Mouse (Mus musculus): ENCODE data around the gene Ccdc115. TPM values are rescaled to one million over a fixed set of nuclear protein-coding genes. Genes with fewer than 3 reads are reported as not detected.

The Ccdc115 gene
- polyA plus RNA-seq, 1 experiment from 2014 or later, result 70.6 TPM

DNA sequence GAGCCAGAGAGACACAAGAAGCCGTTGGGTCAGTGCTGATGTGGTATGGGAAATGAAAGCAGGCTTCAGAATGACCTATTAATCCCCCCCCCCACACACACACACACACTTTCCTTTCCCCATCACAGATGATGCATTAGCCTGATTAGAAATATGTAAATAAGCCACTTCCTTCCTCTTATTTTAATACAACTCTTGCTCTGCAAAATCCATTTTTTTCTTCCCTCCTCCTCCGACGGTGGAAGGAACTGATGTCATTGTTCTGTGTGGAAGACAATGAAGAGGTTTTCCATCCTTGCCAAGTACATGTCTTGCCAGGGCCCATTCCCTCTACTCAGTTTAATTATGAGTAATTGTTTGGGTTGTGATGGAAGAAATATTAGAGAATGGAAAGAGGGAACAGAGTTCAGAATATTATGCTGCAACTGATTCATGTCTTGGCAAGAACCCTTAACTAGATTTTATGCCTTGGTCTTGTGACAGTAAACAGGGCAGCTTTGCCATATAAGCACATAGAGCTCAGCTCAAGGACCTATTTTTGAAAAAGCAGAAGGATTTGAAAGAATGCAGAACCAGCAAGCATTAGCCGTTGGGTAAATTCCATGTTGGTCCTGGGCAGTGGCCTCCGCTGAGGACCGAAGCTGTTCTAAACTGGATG lies 50.1 kb downstream of the Ccdc115 start:
- ATAC-seq (replicated peaks), result no peak

DNA sequence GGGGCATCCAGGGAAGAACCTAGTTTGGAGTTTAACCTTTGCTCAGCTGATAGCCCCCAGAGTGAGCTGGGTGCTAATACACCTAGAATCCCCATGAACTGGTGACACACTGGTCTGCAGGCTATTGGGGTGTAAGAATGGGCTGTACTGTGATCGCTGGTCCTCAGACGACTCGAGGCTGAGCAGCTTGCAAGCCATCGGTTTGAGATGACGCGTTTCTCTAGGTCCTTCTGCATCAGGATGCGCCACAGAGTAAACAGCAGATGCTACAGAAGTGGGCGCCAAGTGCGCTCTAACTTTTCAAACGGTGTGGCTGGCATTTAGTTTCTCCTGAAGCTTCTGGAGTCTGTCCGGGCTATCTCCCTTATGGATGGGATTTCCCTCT lies 50.6 kb downstream of the Ccdc115 start:
- no peak for ATAC-seq (replicated peaks)
- no peak overlapping the region for H3K9ac ChIP-seq
- no peaks in the 10 kb centered on the region for H3K9me3 ChIP-seq
- no peak overlapping the region for H3K4me2 ChIP-seq
- 91% methylated on average over 11 of the region's 11 CpGs for WGBS
- H3K4me1 ChIP-seq, result no peaks in the 10 kb centered on the region
- no peak overlapping the region for H3K4me3 ChIP-seq
- no peaks in the 10 kb centered on the region for H3K27me3 ChIP-seq (replicated peaks)
- no peaks in the 10 kb centered on the region for H3K36me3 ChIP-seq (replicated peaks)
- H3K27ac ChIP-seq, result no peak overlapping the region

More for the DNA sequence above, 50.1 kb downstream of the Ccdc115 start:
- Histone ChIP-seq H3K27ac (no peak overlapping the region), H3K9ac (no peak overlapping the region), H3K4me2 (no peak overlapping the region), H3K36me3 (replicated peaks) (no peaks in the 10 kb centered on the region), H3K4me1 (no peaks in the 10 kb centered on the region), H3K9me3 (no peaks in the 10 kb centered on the region), H3K4me3 (no peak overlapping the region), H3K27me3 (replicated peaks) (no peaks in the 10 kb centered on the region)
- WGBS, result 80% methylated on average over 6 of the region's 6 CpGs

DNA sequence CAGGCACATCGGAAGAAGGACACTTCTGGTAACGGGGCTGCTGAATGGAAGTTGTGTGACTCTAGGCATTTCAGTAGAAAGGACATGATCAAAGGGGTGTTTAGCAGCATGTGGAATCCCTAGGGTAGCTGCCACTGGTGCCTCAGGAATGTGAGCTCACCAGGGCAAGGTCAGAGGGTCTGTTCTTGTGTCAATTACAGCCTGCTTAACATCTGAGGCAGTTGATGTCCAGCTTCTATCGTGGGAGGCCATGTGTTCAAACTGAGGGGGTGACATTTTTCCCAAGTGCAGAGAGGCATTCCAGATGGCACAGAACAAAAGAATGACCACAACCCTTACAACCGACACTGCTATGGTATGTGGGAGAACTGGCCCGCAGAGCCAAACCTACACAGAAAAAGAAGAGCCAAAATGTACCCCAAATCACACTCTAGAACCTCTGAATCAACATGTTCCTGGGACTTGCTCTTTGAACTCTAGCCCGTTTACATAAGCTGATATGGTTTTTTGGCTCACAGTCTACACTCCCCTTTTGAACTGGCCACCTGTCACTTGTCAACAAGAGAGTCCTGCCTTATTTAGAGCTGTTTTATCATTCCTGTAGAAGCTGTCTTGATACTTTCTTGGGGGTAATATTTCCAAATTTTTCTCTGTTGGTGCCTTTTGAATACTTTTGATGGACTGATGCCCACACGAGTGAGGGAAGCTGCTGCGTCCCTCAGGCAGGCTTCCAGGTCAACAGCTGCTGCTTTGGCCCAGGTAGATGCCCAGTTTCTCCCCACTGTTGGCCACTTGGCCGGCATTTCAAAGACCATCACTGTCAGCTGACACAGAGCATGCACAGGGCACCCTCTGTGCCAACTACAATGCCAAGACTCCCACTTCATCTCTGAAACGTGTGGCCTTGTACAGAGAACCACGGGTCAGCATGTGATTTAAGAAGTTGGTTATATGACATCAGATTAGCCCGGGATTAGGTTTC lies 51.8 kb downstream of the Ccdc115 start:
- no peak overlapping the region for H3K4me2 ChIP-seq
- no peaks in the 10 kb centered on the region for H3K9me3 ChIP-seq
- H3K36me3 ChIP-seq (replicated peaks), result no peaks in the 10 kb centered on the region
- no peak for ATAC-seq (replicated peaks)
- WGBS, result 66% methylated on average over 12 of the region's 12 CpGs
- no peak overlapping the region for H3K9ac ChIP-seq
- H3K4me1 ChIP-seq, result no peaks in the 10 kb centered on the region
- H3K27ac ChIP-seq, result no peak overlapping the region
- no peak overlapping the region for H3K4me3 ChIP-seq
- no peaks in the 10 kb centered on the region for H3K27me3 ChIP-seq (replicated peaks)

Small RNAs within 50 kb of the gene (microRNA-seq; reads per million reads assigned to microRNA genes)
- gene Mir5103, result 1.1 reads per million

Other genes starting within 250 kb of the Ccdc115 start
- 54.3 and 54.7 TPM in 2 replicates for gene Imp4, start 179 bp upstream of the Ccdc115 start, polyA plus RNA-seq (2015; fragmentation: Nextera tagmentation; extraction: Ambion mirVana)
- gene Ptpn18, start 20.1 kb upstream of the Ccdc115 start, polyA plus RNA-seq (2015; fragmentation: Nextera tagmentation; extraction: Ambion mirVana), result 4.8 and 7.1 TPM in 2 replicates
- gene Prss39, start 58.7 kb upstream of the Ccdc115 start, polyA plus RNA-seq (2015; fragmentation: Nextera tagmentation; extraction: Ambion mirVana), result not detected in 2 replicates
- 0.19 and 0.22 TPM in 2 replicates for gene Cfc1, start 96.0 kb upstream of the Ccdc115 start, polyA plus RNA-seq (2015; fragmentation: Nextera tagmentation; extraction: Ambion mirVana)
- gene Prss40, start 121.3 kb upstream of the Ccdc115 start, polyA plus RNA-seq (2015; fragmentation: Nextera tagmentation; extraction: Ambion mirVana), result 0.14 TPM in 1 of 2 replicates, not detected in the other
- gene Amer3, start 140.0 kb upstream of the Ccdc115 start, polyA plus RNA-seq (2015; fragmentation: Nextera tagmentation; extraction: Ambion mirVana), result 35.3 and 38.8 TPM in 2 replicates